In the genomic region with DNA sequence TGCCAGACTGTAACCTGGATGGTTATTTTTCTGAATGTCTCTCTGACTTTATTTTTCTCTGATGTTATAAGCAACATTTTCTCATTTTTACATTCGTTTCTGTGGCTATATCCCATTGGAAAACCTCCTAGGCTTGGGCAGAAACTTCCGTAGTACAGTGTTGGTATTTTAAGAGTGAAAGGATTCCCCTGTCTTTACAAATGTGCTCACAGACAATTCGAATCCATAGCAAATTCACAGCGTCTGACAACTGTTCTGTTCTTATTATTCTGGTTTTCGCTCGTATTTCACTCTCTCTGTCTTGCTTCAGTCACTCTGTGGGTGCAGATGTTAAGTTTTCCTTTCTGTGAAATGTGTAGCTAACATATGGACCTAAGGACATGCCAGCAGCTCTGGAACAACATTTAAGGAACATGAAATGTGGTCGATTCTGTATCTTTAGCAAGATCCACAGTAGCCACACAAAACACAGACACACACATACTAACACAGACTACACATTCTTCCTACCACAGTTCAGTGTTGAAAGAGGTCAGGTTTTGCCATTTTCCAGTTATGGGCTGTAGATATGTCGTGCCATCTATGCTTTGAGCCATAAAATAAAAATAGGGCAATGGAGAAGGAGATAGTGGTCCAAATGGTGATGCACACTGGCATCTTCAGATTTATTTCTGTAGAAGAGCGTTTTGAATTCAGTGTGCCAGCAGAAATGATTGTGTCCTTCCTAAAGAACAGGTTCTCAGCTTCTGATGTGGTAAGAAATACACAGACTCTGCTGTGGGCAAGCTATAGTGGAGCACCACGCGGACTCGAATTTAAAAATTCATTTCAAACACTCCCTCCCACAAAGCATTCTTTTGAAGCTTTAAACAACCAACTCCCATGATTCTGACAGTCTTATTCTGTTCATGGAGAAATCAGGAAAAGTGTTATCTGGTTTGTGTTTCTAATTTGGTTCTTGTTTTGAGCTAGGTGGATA, we compare ENCODE assay signal across 12 mouse cellular contexts.
A peak's percentile ranks its signal among the peaks of the same experiment; 100 is the strongest.
DNase-seq lines count a peak whose midpoint lies in the region; ATAC-seq and TF ChIP-seq lines count a peak whose summit lies in the region.
"Had no signal": no experiment of that assay in that cellular context is flagged by ENCODE, and none has a peak within 500 bp of the region (broad histone marks: within the 10 kb centered on the region; RNA-seq: fewer than 3 reads in every experiment).

No protein-coding gene starts in this region.

- ATAC-seq in embryonic facial prominence, embryonic 12.5 days (ENCODE audit: insufficient number of reproducible peaks, insufficient read depth, low FRiP score, low TSS enrichment) = no peak
- no peak for ATAC-seq in hindbrain, embryonic 12.5 days (ENCODE audit: low FRiP score)
- ATAC-seq in midbrain, embryonic 13.5 days = no peak
- ATAC-seq in liver, embryonic 11.5 days (replicated peaks; ENCODE audit: low FRiP score) = no peak

- intact Hi-C loops in gastrocnemius, adult 2 months (cut with DNase I) = loop anchor here (10.0 kb wide), 1 partner anchor 172 kb away; no protein-coding TSS in a partner anchor

- 73% methylated on average over 12 of the region's 12 CpGs for WGBS in embryonic facial prominence, embryonic 12.5 days
- WGBS in hindbrain, embryonic 12.5 days = 28% methylated on average over 12 of the region's 12 CpGs
- WGBS in midbrain, embryonic 13.5 days = 22% methylated on average over 12 of the region's 12 CpGs
- WGBS in liver, embryonic 11.5 days = 79% methylated on average over 12 of the region's 12 CpGs

- H3K27ac ChIP-seq in gastrocnemius, adult 2 months = peak overlapping the region; percentile 86
- peak overlapping the region; percentile 81 for H3K27ac ChIP-seq in embryonic facial prominence, embryonic 12.5 days
- peak overlapping the region; percentile 98 for H3K27ac ChIP-seq in hindbrain, embryonic 12.5 days
- H3K27ac ChIP-seq in midbrain, embryonic 13.5 days = peak overlapping the region; percentile 99
- H3K27ac ChIP-seq in liver, embryonic 11.5 days (ENCODE audit: low read depth, low read length) = no peak overlapping the region

- H3K4me3 ChIP-seq in gastrocnemius, adult 2 months = peak overlapping the region; percentile 74
- H3K4me3 ChIP-seq in embryonic facial prominence, embryonic 12.5 days = no peak overlapping the region
- H3K4me3 ChIP-seq in hindbrain, embryonic 12.5 days = peak overlapping the region; percentile 40
- peak overlapping the region; percentile 57 for H3K4me3 ChIP-seq in midbrain, embryonic 13.5 days (replicated peaks)
- H3K4me3 ChIP-seq in liver, embryonic 11.5 days (ENCODE audit: low read depth, low read length) = no peak overlapping the region

- H3K27me3 ChIP-seq in embryonic facial prominence, embryonic 12.5 days = no peaks in the 10 kb centered on the region
- no peaks in the 10 kb centered on the region for H3K27me3 ChIP-seq in hindbrain, embryonic 12.5 days
- no peaks in the 10 kb centered on the region for H3K27me3 ChIP-seq in midbrain, embryonic 13.5 days
- no peaks in the 10 kb centered on the region for H3K27me3 ChIP-seq in liver, embryonic 11.5 days (replicated peaks; ENCODE audit: control insufficient read depth, insufficient read depth, low read length)

- no peaks in the 10 kb centered on the region for H3K9me3 ChIP-seq in embryonic facial prominence, embryonic 12.5 days
- H3K9me3 ChIP-seq in hindbrain, embryonic 12.5 days (replicated peaks) = no peaks in the 10 kb centered on the region
- H3K9me3 ChIP-seq in midbrain, embryonic 13.5 days = no peaks in the 10 kb centered on the region
- no peaks in the 10 kb centered on the region for H3K9me3 ChIP-seq in liver, embryonic 11.5 days (ENCODE audit: control insufficient read depth, low read length)

- H3K9ac ChIP-seq in embryonic facial prominence, embryonic 12.5 days = no peak overlapping the region
- peak overlapping the region; percentile 72 for H3K9ac ChIP-seq in hindbrain, embryonic 12.5 days
- H3K9ac ChIP-seq in midbrain, embryonic 13.5 days (replicated peaks) = peak overlapping the region; percentile 76
- H3K9ac ChIP-seq in liver, embryonic 11.5 days (ENCODE audit: low read depth, low read length) = no peak overlapping the region

- DNase-seq in gastrocnemius, adult 2 months = no peak
- DNase-seq in gastrocnemius, postnatal 4 days (ENCODE audit: low spot score in 2 of 2) = no peak
- no peak for DNase-seq in ovary, postnatal 10 days (ENCODE audit: low spot score)
- DNase-seq in liver, embryonic 11.5 days (ENCODE audit: low spot score) = no peak
- no peak for DNase-seq in urinary bladder, postnatal 4 days (ENCODE audit: low spot score in 2 of 2)
- DNase-seq: adrenal gland, postnatal 14 days; B cell, adult 2 months; kidney, adult 11 months; liver had no signal

- TF ChIP-seq CTCF in gastrocnemius, adult 2 months (IDR thresholded peaks at IDR 0.05) = no peak

- H3K4me1 ChIP-seq in embryonic facial prominence, embryonic 12.5 days = peaks cover 35% of the 10 kb centered on the region
- peaks cover 17% of the 10 kb centered on the region for H3K4me1 ChIP-seq in hindbrain, embryonic 12.5 days
- peaks cover 29% of the 10 kb centered on the region for H3K4me1 ChIP-seq in midbrain, embryonic 13.5 days (replicated peaks)
- no peaks in the 10 kb centered on the region for H3K4me1 ChIP-seq in liver, embryonic 11.5 days (replicated peaks; ENCODE audit: control insufficient read depth, insufficient read depth, low read length)

- H3K4me2 ChIP-seq in embryonic facial prominence, embryonic 12.5 days (replicated peaks) = peak overlapping the region; percentile 53
- H3K4me2 ChIP-seq in hindbrain, embryonic 12.5 days (replicated peaks) = peak overlapping the region; percentile 52
- H3K4me2 ChIP-seq in midbrain, embryonic 13.5 days (replicated peaks) = peak overlapping the region; percentile 62
- no peak overlapping the region for H3K4me2 ChIP-seq in liver, embryonic 11.5 days

- H3K36me3 ChIP-seq in embryonic facial prominence, embryonic 12.5 days = no peaks in the 10 kb centered on the region
- no peaks in the 10 kb centered on the region for H3K36me3 ChIP-seq in hindbrain, embryonic 12.5 days
- no peaks in the 10 kb centered on the region for H3K36me3 ChIP-seq in midbrain, embryonic 13.5 days
- no peaks in the 10 kb centered on the region for H3K36me3 ChIP-seq in liver, embryonic 11.5 days (ENCODE audit: control insufficient read depth, insufficient read depth, low read length)

Comparison
In these comparisons a context has a peak if more than half of its experiments do, and no peak if none do; other contexts are left out.
1. H3K4me3 ChIP-seq: peak in gastrocnemius, adult 2 months (single experiment), hindbrain, embryonic 12.5 days (single experiment) and midbrain, embryonic 13.5 days (single experiment); none in embryonic facial prominence, embryonic 12.5 days (single experiment) and liver, embryonic 11.5 days (single experiment).
2. H3K9ac ChIP-seq: peak in hindbrain, embryonic 12.5 days (single experiment) and midbrain, embryonic 13.5 days (single experiment); none in embryonic facial prominence, embryonic 12.5 days (single experiment) and liver, embryonic 11.5 days (single experiment).